Mouse (Mus musculus): Measurements from ENCODE around the gene Mllt3. TPM values are rescaled to one million over a fixed set of nuclear protein-coding genes. Genes with fewer than 3 reads are reported as not detected.

Gene Mllt3
- polyA plus RNA-seq, 1 experiment = 5.1 TPM

DNA sequence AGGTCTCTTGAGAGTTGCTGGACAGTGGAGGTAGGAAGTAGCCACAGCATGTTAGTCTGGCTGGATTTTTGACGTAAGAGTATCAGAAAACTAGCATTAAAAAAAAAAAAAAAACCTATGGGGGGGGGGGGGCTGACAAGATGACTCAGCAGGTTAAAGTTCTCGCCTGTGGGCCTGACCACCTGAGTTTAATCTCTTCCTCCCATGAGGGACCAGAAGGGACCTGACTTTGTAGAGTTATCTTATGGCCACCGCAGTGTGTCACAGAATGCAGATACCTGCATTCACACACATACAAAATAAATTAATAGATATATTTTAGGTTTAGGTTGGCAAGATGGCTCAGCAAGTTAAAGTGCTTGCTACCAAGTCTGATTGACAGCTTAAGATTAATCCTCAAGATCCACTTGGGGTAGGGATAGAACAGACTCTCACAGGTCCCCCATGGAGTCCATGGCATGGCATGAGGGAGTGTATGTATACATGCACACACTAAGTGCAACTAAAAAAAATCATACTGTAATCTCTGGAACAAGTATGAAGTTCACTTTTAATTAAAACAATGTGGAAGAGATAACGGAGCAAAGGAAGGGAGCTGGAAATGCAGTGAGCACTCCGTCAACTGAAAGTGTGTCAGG lies 203.6 kb downstream of the Mllt3 start:
- 83% methylated on average over 5 of the region's 5 CpGs for WGBS
- TF ChIP-seq CTCF (IDR thresholded peaks at IDR 0.05; ENCODE audit: extremely low read depth, insufficient read length, insufficient replicate concordance, low read depth, low read length) (no peak), POLR2A (IDR thresholded peaks at IDR 0.05; ENCODE audit: low read depth, low read length) (no peak)
- H3K36me3 ChIP-seq (ENCODE audit: control insufficient read depth, insufficient read depth, low read length) = no peaks in the 10 kb centered on the region
- peaks cover 4% of the 10 kb centered on the region; the same call in 1 of the 2 replicates for H3K4me1 ChIP-seq (ENCODE audit: control insufficient read depth, insufficient read depth, insufficient read length, low read length)
- H3K4me3 ChIP-seq (ENCODE audit: low read depth, low read length) = no peak overlapping the region
- no peaks in the 10 kb centered on the region for H3K27me3 ChIP-seq (ENCODE audit: control insufficient read depth, insufficient read depth, low read length)
- H3K27ac ChIP-seq (ENCODE audit: insufficient read depth, low read depth, low read length) = no peak overlapping the region

DNA sequence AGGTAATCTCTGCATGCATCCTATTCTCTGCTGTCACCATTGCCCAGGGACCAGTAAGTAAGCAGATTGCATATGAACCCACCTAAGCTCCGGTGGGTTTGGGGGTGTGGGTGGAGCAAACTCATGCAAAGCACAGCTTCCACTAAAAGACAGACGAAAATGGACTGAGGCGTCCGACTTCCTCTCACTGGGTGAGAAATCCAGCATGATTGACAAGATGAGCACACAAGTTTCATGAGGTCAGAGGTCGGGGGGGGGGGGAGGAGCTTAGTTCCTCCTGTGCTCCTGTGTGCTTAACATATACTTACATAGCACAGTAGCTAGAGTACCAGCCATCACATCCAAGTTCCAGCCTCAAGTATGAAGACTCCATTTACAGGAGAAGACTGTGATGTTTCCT lies 206.8 kb downstream of the Mllt3 start:
- 86% methylated on average over 5 of the region's 5 CpGs for WGBS
- H3K27ac ChIP-seq (ENCODE audit: insufficient read depth, low read depth, low read length) = no peak overlapping the region
- H3K36me3 ChIP-seq (ENCODE audit: control insufficient read depth, insufficient read depth, low read length) = peaks cover 5% of the 10 kb centered on the region
- H3K27me3 ChIP-seq (ENCODE audit: control insufficient read depth, insufficient read depth, low read length) = no peaks in the 10 kb centered on the region
- no peak overlapping the region for H3K4me3 ChIP-seq (ENCODE audit: low read depth, low read length)
- H3K4me1 ChIP-seq (ENCODE audit: control insufficient read depth, insufficient read depth, insufficient read length, low read length) = no peaks in the 10 kb centered on the region
- TF ChIP-seq CTCF (IDR thresholded peaks at IDR 0.05; ENCODE audit: extremely low read depth, insufficient read length, insufficient replicate concordance, low read depth, low read length) (no peak), POLR2A (IDR thresholded peaks at IDR 0.05; ENCODE audit: low read depth, low read length) (no peak)

DNA sequence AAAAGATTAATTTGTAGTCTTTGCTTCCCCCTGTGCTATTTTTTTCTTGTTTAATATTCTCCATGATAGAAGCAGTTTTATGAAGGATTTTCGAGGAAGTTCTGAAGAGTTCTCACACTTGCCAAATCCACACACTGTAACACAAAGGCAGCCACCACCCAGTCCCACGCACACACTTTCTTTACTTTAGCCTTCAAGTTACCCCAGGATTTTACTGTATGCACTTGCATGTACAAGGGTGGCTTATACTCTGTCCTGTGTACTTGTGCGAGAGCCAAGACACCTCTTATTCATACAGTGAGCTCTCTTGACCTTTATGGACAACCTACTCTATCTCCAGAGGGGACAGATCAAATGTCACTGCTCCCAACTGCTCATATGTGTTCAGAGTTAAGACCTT lies 209.5 kb downstream of the Mllt3 start:
- Histone ChIP-seq H3K27me3 (ENCODE audit: control insufficient read depth, insufficient read depth, low read length) (no peaks in the 10 kb centered on the region), H3K36me3 (ENCODE audit: control insufficient read depth, insufficient read depth, low read length) (peaks cover 5% of the 10 kb centered on the region), H3K4me1 (ENCODE audit: control insufficient read depth, insufficient read depth, insufficient read length, low read length) (no peaks in the 10 kb centered on the region), H3K27ac (ENCODE audit: insufficient read depth, low read depth, low read length) (no peak overlapping the region), H3K4me3 (ENCODE audit: low read depth, low read length) (no peak overlapping the region)
- WGBS = 70% methylated on average over 3 of the region's 3 CpGs
- no peak for TF ChIP-seq POLR2A (IDR thresholded peaks at IDR 0.05; ENCODE audit: low read depth, low read length)
- no peak for TF ChIP-seq CTCF (IDR thresholded peaks at IDR 0.05; ENCODE audit: extremely low read depth, insufficient read length, insufficient replicate concordance, low read depth, low read length)

GRCm38 (mm10) chr4:87823191-87823590 lies 210.0 kb downstream of the Mllt3 start:
- no peaks in the 10 kb centered on the region for H3K27me3 ChIP-seq (ENCODE audit: control insufficient read depth, insufficient read depth, low read length)
- H3K4me1 ChIP-seq (ENCODE audit: control insufficient read depth, insufficient read depth, insufficient read length, low read length) = no peaks in the 10 kb centered on the region
- peaks cover 5% of the 10 kb centered on the region for H3K36me3 ChIP-seq (ENCODE audit: control insufficient read depth, insufficient read depth, low read length)
- no peak overlapping the region for H3K27ac ChIP-seq (ENCODE audit: insufficient read depth, low read depth, low read length)
- 82% methylated on average over 6 of the region's 6 CpGs for WGBS
- H3K4me3 ChIP-seq (ENCODE audit: low read depth, low read length) = no peak overlapping the region
- no peak for TF ChIP-seq CTCF (IDR thresholded peaks at IDR 0.05; ENCODE audit: extremely low read depth, insufficient read length, insufficient replicate concordance, low read depth, low read length)
- TF ChIP-seq POLR2A (IDR thresholded peaks at IDR 0.05; ENCODE audit: low read depth, low read length) = no peak

DNA sequence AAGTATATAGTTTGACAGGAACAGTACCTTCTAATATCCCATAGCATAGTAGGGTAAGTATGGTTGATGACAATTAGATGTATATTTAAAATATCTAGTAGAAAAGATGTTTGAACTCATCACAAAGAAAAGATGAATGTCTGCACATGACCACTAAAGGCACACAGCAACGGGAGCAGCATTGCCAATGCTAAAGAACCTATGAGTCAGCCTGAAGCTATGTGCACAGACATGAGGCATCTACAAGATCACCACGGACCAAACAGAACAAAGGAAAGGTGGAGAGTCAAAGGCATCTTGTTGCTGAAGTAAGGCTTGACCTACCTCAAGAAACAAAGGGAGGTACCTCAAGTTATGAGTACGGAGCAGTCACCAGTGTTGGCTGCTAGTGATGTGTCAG lies 212.3 kb downstream of the Mllt3 start:
- peaks cover under 1% of the 10 kb centered on the region; the same call in 1 of the 2 replicates for H3K4me1 ChIP-seq (ENCODE audit: control insufficient read depth, insufficient read depth, insufficient read length, low read length)
- H3K27me3 ChIP-seq (ENCODE audit: control insufficient read depth, insufficient read depth, low read length) = no peaks in the 10 kb centered on the region
- no peak overlapping the region for H3K4me3 ChIP-seq (ENCODE audit: low read depth, low read length)
- TF ChIP-seq POLR2A (IDR thresholded peaks at IDR 0.05; ENCODE audit: low read depth, low read length) (no peak), CTCF (IDR thresholded peaks at IDR 0.05; ENCODE audit: extremely low read depth, insufficient read length, insufficient replicate concordance, low read depth, low read length) (no peak)
- H3K27ac ChIP-seq (ENCODE audit: insufficient read depth, low read depth, low read length) = no peak overlapping the region
- peaks cover 5% of the 10 kb centered on the region for H3K36me3 ChIP-seq (ENCODE audit: control insufficient read depth, insufficient read depth, low read length)
- WGBS = 80% methylated on average over 3 of the region's 3 CpGs

DNA sequence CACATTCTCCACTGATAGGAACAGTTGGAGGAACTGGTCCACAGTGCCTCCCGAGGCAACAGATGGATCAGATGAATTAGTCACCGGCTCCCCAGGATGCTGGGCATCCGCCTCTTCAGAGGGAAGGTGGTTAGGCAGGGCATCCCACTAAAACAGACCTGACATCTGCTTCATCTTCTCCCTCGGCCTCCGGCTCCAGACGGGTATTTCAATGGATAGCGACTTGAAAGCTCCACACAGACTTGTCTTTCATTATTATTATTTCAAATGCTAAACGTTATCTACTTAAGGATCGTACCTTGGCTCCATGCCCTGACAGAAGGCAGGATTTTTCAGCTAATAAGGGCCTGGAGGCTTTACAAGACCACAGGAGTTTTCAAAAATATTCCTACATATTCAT lies 214.0 kb downstream of the Mllt3 start:
- Histone ChIP-seq H3K4me1 (ENCODE audit: control insufficient read depth, insufficient read depth, insufficient read length, low read length) (peaks cover 9% of the 10 kb centered on the region; the same call in 1 of the 2 replicates), H3K36me3 (ENCODE audit: control insufficient read depth, insufficient read depth, low read length) (peaks cover 5% of the 10 kb centered on the region), H3K27me3 (ENCODE audit: control insufficient read depth, insufficient read depth, low read length) (no peaks in the 10 kb centered on the region), H3K27ac (ENCODE audit: insufficient read depth, low read depth, low read length) (no peak overlapping the region), H3K4me3 (ENCODE audit: low read depth, low read length) (no peak overlapping the region)
- no peak for TF ChIP-seq CTCF (IDR thresholded peaks at IDR 0.05; ENCODE audit: extremely low read depth, insufficient read length, insufficient replicate concordance, low read depth, low read length)
- no peak for TF ChIP-seq POLR2A (IDR thresholded peaks at IDR 0.05; ENCODE audit: low read depth, low read length)
- WGBS = 77% methylated on average over 9 of the region's 9 CpGs

DNA sequence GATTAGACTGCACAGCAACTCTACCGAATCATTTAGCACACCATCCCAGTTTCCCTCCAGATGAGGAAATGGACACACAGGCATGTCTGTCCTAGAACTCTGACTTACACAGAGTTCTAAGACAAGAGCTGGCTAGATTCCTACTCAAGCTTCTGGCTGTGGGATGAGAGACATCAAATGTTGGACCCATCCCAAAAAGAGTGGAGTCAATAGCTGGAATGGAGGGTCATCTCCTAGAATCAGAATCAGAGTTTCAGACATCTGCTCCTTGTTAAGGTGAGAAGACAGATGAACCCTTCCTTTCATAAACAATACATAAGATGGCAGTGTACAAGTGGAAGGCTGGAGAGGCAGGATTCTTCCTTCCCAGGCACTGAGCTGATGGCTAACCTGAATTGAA lies 214.9 kb downstream of the Mllt3 start:
- H3K4me3 ChIP-seq (ENCODE audit: low read depth, low read length) = no peak overlapping the region
- peaks cover 5% of the 10 kb centered on the region for H3K36me3 ChIP-seq (ENCODE audit: control insufficient read depth, insufficient read depth, low read length)
- TF ChIP-seq POLR2A (IDR thresholded peaks at IDR 0.05; ENCODE audit: low read depth, low read length) (no peak), CTCF (IDR thresholded peaks at IDR 0.05; ENCODE audit: extremely low read depth, insufficient read length, insufficient replicate concordance, low read depth, low read length) (no peak)
- H3K27ac ChIP-seq (ENCODE audit: insufficient read depth, low read depth, low read length) = no peak overlapping the region
- H3K27me3 ChIP-seq (ENCODE audit: control insufficient read depth, insufficient read depth, low read length) = no peaks in the 10 kb centered on the region
- peaks cover 9% of the 10 kb centered on the region; the same call in 1 of the 2 replicates for H3K4me1 ChIP-seq (ENCODE audit: control insufficient read depth, insufficient read depth, insufficient read length, low read length)
- 77% methylated on average over 1 of the region's 1 CpGs for WGBS
